Mouse (Mus musculus): ENCODE data around the gene Znrf4.
"Not testable (repeated sequence)": the region's sequence is repeated elsewhere in the genome, so short reads cannot be mapped to it uniquely, and the experiment has no call there.

Znrf4 gene

DNA sequence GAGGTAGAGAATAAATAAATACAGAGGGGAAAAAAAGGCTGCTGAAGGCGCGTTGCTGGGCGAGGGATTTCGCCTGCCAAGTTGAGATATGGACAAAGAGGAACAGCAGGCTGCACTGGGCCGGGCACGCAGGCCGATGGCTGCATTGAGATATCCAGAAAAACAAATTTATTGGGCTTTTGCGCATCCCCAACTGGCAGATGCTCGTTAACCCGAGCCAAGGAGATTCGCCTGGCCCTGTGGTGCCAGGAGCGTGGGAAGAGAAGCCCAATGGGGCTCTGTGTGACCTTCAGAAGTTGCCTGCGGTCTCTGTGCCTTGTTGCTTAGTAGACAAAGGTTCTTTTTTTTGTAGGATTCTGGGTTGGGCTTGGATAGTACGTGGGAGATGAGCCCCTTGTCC, 24.0 kb upstream of the Znrf4 start:
- in situ Hi-C loops (cut with MboI, MseI), result no loop called here

DNA sequence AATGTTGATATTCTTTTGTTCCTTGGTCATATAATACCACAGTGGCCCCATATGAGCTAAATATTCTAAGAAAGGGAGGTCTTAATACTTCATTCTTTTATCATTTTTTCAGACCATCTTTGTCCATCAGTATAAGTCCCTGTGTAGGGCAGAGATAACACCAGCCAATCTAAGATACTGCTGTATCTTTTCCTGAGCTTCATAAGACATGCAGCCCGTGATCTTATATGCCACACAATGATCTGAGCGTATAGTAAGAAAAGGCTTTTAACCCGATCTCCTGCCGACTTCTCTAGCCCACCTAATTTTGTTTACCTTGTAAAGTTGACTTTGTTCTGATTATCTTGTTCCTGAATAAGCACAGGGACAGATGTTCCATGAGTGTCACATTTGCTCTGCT, 12.7 kb upstream of the Znrf4 start:
- in situ Hi-C loops (cut with MboI, MseI), result no loop called here

DNA sequence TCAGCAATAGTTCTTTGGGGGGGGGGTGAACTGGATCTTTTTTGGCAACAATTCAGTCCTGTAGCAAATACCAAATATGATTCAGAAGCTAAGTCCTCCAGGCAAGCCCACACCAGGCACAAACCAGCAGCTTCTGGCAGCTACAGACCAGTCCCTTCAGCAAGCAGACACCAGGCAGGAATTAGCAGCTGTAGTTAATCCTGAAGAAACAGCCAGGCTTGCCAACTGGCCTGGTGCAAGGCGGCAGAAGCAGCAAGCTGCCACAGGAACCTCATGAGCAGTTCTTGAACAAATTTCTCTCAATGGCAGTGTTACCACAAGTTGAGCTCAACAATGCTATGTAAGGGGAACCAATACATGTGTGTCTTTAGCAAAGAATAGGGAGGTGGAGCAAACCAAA, 10.5 kb upstream of the Znrf4 start:
- in situ Hi-C loops (cut with MboI, MseI), result no loop called here

DNA sequence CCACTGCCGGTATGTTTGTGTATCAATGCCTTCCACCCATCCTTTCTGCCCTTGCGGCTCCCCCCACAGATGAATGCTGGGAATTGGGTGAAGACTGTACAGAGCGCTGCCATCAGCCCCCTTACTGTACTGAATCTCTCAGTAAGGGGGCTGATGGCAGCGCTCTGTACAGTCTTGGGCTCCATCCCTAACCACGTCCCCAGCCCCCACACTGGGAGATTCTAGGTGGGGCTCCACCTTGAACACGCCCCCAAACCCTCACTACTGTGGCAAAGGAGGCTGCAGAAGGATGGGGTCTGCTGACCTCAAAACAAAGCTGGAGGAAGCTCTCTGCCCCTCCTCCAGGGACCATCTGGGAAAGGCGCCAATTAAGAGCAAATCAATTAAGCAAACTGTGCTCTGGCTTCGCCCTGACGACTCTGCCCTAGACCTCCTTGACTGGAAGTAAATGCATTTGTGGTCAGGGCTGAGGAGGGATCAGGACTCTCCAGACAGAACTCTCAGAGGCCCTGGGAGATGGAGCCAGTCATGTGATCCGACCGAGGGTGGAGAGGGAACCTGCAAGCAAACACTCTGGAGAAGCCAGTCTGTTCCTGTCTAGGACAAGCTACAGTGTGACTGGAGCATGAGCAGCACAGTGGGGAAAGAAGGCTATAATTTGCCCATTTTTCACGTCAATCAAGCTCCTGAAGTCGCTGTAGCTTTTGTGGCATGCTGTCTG, 3.6 kb upstream of the Znrf4 start:
- in situ Hi-C loops (cut with MboI, MseI), result no loop called here

DNA sequence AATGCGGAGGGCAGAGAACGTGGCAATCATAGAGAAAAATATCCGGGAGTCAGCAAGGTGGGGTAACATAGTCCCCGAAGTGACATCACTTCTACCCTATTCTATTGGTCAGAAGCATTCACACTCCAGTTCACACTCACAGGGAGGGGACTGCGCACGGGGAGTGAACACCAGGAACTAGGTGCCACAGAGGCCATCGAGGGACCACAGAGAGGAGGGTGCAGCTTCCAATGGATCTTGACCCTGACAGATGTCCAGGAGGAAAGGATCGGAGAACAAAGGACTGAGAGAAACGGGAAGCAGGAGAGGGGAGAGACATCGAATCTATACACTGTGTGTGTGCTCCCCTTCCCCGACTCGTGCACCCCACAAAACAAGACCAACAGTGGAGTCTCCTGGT, 2.7 kb upstream of the Znrf4 start:
- in situ Hi-C loops (cut with MboI, MseI), result no loop called here

DNA sequence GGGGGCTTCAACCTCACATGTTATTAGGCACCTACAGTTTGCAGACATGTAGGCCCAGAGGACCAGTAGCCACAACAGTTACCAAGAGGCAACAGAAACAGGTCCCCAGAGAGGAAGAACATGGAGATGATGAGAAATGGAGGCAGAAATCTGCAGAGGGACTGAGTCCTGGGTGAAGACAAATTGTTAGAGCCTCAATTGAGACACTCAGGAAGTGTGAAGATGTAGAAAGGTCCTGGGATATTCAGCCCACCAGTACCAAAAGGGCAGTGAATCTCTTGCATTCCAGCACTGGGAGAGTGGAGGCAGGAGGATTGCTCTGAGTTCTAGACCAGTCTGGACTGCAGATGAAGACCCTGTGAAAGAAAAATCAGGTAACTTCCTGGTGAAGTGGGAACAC, 2.1 kb upstream of the Znrf4 start:
- in situ Hi-C loops (cut with MboI, MseI), result no loop called here

DNA sequence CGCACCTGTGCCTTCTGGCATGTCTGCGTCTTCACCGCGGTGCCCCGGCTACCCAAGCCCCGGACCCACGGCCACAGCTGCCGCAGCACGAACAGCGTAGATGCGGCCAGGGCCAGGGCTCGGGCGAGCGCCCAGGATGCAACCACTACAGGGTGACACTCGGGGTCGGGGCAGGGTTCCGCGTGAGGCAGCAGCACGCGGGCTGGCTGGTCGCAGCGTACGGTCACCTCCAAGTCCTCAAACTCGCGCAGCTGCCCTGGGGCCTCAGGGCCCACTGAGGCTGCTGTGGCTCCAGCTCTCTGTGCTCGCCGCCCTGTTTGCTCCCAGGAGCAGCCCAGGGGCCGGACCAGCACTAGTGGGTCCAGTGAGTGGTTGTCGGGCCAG, 532 bp downstream of the Znrf4 start:
- in situ Hi-C loops (cut with MboI, MseI), result no loop called here

DNA sequence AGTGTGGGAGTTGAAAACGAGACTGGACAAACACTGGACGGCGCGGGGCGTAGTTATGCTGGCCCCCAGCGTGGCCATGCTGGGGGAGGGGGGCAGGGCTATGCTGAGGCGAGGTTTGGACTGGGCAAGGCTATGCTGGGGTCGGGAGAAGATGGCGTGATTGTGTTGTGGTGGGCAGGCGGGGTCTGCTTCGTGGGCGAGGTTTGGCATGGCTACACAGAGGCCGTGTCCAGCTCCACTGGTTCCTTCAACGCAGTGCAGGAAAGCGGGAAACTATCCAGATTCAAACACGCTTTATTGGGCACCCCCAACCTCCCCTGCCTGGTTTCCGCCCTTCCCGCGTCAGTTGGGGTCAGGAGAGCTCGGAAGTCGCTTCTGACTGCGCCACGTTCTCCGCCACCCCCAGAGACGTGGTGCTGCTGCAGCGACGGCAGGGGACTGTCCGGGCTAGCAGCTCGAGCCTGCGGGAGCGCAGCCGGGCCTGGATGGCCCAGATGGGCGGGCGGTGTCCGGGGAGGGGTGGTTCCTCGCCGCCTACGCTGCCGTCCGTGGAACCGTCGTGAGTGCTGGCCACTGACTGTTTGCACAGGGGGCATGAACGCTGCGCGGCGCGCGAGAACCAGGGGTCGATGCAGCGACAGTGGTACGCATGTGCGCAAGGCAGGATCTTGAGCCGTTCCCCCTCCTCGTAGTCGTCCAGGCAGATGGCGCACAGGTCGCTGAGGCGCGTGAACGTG, 1.1 kb downstream of the Znrf4 start:
- in situ Hi-C loops (cut with MboI, MseI), result no loop called here

DNA sequence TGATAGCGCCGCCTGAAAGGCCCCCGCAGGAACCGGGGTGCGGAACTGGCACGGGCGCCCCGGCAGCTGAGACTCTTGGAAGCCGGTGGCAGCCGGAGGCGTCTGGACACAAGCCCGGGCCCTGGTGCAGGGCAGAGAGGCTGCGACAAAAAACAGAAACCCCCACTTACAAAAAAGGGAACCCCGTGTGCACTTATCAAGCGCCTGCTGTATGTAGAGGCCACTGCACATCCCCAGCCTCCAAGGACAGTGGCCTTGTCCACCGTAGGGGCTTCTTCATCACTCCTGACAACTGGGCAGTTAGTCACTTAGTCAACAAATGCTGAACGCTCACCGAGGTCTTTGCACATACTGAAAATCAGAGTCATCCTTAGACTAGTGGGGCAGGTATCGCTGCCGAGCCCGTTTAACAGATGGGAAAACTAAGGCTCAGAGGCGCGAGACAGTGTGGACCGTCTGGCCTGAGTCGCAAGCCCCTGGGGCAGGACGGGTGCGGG, 1.7 kb downstream of the Znrf4 start:
- in situ Hi-C loops (cut with MboI, MseI), result no loop called here

DNA sequence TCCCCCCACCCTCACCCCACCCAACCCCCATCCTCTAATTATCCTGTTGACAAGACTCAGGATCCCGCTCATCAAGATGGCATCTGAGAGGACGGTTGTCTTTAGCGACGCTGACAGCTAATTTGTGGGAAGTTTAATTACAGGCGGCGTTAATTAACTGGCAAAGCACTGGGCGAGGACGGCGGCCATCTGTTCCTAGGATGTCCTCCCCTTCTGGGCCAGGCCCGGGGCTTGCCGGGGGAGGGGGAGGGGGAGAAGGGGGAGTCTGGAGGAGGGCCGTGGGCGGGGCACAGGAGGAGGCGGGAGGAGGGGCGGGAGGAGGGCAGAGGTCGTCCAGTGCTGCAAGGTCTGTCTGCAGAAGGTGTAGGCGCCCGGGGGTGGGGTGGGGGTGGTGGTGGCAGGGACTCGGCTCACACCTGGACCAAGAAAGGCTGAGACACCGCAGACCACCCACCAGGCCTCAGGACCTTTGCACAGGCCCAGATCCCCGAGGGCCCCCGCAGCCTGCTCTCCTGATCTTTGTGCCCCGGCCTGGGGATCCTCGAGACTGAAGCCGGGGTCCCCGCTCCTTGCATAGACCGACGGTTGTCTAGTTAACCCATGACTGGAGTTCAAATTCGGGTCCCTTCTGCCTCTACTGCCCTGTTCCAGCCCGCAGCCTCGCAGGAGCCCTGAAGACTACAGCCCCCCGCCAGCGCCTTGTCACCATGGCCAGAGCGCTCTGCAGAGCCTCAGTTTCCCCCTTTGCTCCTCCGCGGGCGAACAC, 2.3 kb downstream of the Znrf4 start:
- in situ Hi-C loops (cut with MboI, MseI), result no loop called here

DNA sequence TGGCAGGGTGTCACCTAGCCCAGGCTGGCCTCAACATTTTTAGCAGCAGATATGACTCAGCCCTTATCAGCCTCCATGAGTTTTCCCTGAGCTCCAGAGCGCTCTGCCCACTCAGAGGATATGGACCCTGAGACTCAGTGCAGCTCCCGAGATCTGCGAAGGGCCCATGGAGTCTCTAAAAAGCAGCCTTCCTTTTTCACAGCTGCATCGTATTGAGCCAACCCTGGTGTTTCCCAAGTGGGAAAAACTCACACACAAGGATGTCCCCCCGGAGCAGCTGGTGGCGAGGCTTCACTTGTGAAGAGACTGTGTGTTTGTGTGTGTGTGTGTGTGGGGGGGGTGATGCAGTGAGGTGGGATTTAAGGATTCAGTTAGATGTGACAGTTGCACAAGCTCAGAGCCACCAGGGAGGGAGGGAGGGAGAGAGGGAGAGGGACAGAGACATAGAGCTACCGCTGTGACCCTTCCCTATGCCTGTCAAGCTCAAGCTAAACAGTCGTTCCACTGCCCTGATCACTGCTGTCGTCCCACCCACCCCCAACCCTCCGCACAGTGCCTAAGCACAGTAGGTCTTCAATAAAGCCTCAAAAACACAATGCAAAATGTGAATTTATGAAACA, 3.1 kb downstream of the Znrf4 start:
- in situ Hi-C loops (cut with MboI, MseI), result no loop called here

DNA sequence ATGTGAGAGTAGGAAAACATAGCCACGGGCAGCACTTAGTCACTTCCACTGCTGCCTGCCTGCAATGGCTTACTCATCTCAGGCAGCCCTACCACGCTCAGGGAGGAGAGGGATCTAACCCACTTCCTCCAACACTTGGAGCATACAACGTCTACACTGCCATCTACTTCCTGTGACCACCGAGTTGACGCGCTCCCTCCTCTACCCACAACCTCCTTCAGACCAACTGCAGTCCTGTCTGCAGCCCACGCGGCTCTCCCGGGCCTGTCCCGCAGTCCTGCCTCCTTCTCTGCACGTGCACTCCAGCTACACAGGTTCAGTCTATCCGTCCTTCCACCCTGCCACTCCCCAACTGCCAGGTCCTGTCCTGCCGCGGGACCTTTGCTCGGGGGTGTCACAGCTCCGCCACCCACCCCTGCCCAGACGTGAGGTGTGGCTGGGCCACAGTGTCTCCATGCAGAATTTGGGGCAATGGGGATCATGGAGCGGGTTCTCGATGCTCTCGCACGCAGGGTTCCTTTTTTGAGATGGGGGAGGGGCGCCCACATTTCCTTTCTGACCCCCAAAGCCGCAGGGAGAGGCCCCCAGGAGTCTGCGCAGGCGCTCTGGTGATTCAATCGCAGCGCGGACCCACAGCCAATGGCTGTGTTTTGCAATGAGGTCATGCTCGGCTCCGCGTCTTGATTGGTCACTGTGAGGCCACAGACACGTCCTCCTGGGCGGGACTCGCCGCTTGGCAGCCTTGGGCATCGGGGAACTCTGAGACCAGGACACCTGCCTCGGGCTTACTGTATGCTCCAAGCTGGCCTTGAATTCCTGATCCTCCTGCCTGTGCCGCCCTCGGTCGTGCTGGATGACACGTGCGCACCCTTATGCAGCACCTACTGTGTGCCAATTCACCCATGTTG, 4.8 kb downstream of the Znrf4 start:
- in situ Hi-C loops (cut with MboI, MseI), result no loop called here

DNA sequence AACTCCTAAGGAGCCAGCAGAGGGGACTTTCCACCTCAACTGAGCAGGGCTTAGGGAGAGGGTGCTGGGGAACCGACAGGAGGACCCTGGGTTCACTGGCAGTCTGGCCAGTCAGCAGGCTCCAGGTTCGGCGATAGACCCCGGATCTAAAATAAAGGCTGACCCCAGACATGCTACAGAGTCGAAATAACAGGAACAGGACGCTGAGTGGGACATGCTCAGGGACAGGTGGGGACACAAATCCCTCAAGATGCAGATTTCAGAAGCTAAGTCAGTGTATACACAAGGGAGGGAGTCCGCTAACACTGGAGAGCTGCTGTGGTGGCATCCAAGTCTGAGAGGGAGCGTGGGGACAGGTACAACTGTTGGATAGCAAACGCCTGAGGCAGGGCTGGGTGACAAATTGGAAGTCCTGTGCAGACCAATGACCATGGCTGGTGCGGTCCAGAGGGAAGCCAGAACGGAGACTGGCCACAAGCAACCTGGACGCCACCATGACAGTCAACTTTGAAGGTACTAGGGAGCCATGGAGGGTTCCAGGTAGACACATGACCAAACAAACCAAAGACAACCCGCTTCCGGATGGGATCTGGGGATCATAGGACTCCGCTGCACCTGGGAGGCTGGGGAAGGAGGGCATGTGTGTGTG, 5.7 kb downstream of the Znrf4 start:
- in situ Hi-C loops (cut with MboI, MseI), result no loop called here

DNA sequence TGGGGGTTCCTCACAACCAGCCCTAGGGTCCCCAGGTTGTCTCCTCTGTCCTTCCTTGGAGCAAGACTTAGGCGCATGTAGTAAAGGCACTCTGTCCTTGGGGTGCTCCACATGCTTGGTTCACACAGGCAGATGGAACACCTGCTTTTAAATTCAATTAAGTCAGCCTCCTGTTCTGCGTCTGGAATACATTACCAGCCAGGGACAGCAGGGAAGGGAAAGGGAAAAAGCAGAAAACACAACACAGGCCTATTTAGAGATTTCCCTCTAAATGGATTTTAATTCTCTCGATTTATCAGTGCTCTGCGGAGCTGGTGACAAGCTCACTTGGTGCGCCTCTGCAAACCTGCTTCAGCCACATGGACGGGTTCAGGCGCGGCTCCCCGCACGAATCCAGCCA, 6.8 kb downstream of the Znrf4 start:
- in situ Hi-C loops (cut with MboI, MseI), result no loop called here

DNA sequence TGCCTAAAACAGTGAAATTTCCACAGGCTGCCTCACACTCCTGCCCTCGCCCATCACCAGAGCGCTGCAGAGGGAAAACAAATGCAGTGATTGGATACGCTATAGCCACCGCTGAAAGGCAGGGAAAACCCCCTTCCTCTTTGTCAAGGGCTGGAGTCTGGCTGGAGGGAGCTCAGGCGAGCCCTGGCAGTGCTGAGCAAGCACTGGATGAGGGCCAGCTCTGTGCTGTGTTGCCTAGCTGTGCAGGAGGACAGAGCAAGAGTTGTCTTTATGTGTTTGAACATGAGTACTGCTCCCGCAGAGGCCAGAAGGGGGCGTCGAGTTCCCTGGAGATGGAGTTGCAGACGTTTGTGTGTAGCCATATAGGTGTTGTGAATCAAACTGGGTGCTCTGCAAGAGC, 9.7 kb downstream of the Znrf4 start:
- in situ Hi-C loops (cut with MboI, MseI), result no loop called here

DNA sequence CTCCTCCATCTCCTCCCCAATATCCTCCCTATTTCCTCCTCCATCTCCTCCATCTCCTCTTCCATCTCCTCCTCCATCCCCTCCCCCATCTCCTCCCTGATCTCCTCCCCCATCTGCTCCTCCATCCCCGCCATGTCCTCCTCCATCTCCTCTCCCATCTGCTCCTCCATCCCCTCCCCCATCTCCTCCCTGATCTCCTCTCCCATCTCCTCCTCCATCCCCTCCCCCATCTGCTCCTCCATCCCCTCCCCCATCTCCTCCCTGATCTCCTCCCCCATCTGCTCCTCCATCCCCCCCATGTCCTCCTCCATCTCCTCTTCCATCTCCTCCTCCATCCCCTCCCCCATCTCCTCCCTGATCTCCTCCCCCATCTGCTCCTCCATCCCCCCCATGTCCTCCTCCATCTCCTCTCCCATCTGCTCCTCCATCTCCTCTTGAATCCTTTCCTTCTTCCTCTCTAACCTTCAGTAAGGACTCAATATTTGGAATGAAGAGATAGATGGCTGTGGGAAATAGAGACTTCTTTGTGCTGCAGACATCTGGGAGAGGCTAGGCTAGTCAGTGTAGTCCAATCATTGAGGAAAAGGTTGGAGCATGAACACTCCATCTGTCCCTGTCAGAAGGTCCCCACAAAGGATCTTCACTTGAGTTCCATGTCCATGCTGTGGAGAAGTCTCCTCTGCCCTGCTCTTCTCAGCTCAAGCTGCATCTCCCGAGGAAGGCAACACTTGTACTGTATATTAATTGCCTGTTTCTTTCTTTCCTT, 10.4 kb downstream of the Znrf4 start:
- in situ Hi-C loops (cut with MboI, MseI), result not testable (repeated sequence)

DNA sequence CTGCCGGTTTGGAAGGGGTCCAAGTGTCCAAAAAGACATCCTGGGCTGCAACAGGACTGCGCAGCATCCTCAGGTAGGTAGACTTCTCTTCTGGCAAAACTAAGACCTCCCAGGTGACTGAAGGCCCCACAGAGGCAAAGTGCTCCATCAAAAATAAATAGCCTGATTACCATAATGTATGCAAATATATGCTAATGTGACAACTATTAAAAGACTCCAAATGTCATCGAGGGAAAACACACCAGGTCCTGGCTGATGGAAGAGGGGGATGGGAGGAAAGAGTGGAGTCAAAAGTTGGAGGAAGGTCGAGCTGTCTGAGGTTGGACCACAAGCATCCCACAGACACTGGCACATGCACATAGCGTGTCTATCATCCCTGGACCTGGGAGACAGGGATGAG, 13.0 kb downstream of the Znrf4 start:
- in situ Hi-C loops (cut with MboI, MseI), result no loop called here

DNA sequence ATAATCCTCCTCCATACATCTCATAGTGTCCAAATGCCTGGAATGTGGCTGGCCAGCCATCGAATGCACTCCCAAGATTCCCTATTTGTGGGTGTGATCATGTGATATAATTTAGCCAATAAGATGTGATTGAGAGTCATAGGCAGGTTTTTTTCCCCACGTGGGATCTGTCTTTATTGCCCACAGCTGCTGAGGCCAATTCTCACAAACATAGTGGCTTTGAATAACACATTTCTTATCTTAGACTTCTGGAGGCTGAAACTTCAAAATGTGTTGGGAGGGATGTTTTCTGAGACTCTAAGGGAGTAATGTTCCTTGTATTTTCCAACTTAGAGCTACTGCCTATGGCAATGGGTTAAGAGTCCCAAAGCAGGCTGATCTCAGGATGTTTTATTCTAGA, 17.8 kb downstream of the Znrf4 start:
- in situ Hi-C loops (cut with MboI, MseI), result no loop called here

DNA sequence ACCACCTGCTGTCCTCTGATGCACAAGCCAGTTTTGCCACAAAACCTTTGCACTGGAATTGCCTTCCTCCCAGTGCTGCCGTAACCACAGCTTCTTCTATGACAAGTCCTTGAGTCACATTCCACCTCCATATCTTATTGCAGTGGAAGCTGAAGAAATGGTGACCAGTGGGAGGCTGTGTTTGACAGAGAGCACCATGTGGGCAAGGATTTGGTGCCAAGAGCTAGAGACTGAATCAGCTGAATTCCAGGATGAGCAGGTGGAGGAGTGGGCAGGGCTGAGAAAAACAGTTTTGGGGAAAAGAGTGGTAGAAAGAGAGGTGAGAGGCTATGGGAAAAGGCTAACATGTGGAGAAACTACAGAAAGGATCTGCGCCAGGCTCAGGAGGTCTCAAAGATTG, 18.4 kb downstream of the Znrf4 start:
- in situ Hi-C loops (cut with MboI, MseI), result no loop called here

Data from T-helper 2 cell (primary cell).